Mouse (Mus musculus) testis, adult 2 months (tissue): ENCODE results near the gene Tmcc2.

Experiments
- CTCF ChIP-seq: fragments of 200-500 bp; IDR thresholded peaks from 2 replicates; pipeline ENCODE4 v1.5.1; 2012; ENCODE audit warnings: low read depth, mild to moderate bottlenecking, inconsistent platforms, low read length, moderate library complexity; ENCODE audit not compliant: control insufficient read depth, insufficient read depth, insufficient replicate concordance
- POLR2A ChIP-seq: fragments of 200-500 bp; IDR thresholded peaks from 2 replicates; pipeline ENCODE4 v1.6.1; 2012; ENCODE audit warnings: low read depth, mild to moderate bottlenecking, inconsistent platforms, low read length, moderate library complexity; ENCODE audit not compliant: control insufficient read depth

DNA sequence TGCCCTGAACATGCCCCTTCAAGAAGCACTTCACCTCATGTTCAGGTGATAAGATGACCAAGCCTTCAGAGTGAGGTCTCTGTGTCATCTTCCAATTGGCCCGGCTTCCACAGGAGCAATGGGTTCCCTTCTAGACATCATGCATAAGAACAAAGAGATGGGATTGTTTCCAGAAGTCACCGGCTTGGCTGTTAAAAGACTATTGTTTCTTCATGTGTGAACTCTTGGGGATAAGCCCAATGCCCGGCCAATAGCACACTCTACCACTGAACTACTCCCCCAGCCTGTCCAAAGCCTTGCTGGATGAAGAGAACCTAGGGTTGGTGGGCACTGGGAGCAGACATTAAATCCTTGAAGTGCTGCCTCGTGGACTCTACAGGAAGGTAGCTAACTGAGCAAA, 45.6 kb downstream of the Tmcc2 start:
- TF ChIP-seq CTCF (no peak), POLR2A (no peak)
